Mouse (Mus musculus) left cerebral cortex, adult 2 months (tissue): ENCODE measurements around the gene Cdk14. TPM values are rescaled to one million over a fixed set of nuclear protein-coding genes. Genes with fewer than 3 reads are reported as not detected.
A peak's percentile ranks its signal among the peaks of the same experiment; 100 is the strongest.

Source experiments
- DNase-seq, 2 experiments: peaks; one replicate each; pipeline ENCODE4 v3.0.0; 2021 to 2022; ENCODE audit warnings: low spot score in 2 of 2, mixed read lengths in 1 of 2; ENCODE audit errors: extremely low spot score in 1 of 2
- H3K27ac ChIP-seq: fragments of 200-600 bp; 2 replicates; pipeline ENCODE4 v1.8.1; 2022
- H3K4me3 ChIP-seq: fragments of 200-600 bp; 2 replicates; pipeline ENCODE4 v1.8.1; 2022
- CTCF ChIP-seq: fragments of 200-600 bp; IDR thresholded peaks from 2 replicates; pipeline ENCODE4 v1.8.1; 2022; ENCODE audit warnings: antibody characterized with exemption, mild to moderate bottlenecking, moderate library complexity
- intact Hi-C: fragments of 180-260 bp; cut with DNase I; formaldehyde crosslinking; loops from one replicate; pipeline ENCODE4 v1.15.1; 2025
- total RNA-seq, 2 experiments: library from RNA; stranded (reverse); gene quantifications; 2 replicates each; pipeline ENCODE4 v1.2.3; 2021

The Cdk14 gene
- total RNA-seq, 2 experiments from 2014 or later: 199 to 207 TPM

DNA sequence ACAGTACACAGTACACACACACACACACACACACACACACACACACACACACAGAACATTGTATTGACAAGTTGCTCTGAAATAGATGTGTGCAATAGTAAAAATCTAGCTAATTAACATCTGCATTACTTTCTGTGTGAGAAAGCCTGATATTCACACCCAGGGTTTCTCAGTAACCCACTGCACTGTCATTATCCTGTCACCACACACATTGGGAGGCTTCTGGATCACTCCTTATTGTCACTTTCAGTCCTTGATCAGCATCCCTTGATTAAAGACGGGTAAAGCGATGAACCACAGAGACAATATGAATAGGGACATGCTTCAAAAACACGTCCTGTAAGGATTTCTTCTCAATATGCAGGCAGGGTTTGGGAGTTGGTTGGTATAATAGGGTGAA, 401.2 kb downstream of the Cdk14 start:
- DNase-seq: no peak
- intact Hi-C loops: no loop called here
- TF ChIP-seq CTCF: no peak
- no peak overlapping the region for H3K4me3 ChIP-seq
- H3K27ac ChIP-seq: no peak overlapping the region

DNA sequence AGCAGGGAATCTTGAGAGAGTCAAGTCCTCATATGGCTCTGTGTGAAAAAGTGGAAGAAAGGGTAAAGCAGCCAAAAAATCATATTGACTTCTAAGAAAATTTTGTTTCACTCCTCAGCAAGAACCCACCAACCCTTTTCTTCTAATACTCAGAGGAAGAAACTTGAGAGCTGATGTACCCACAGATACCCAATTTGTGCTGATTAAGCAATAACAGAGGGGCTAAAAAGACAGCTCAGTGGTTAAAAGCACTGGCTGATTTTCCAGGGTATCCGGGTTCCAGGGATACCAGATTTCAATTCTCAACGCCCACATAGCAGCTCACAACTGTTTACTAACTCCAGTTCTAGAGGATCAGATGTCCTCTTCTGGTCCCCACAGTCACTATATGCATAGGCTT, 401.9 kb downstream of the Cdk14 start:
- Histone ChIP-seq H3K4me3 (no peak overlapping the region), H3K27ac (no peak overlapping the region)
- no peak for TF ChIP-seq CTCF
- intact Hi-C loops: no loop called here
- DNase-seq: no peak

DNA sequence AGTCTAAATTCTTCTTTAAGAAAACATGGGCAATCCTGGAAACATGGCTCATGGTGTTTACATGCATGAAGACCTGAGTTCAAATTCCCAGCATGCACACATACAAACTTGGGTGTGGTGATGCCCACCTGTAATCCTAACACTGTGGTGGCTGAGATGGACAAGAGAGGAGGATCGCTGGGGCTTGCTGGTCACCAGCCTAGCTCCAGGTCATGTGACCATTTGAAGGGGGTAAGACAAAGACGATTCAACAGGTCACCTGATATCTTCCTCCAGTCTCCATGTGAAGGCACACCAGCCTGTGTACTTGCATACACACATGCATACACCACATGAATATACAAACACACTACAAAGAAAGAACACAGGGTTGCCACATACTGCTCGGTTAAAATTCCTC, 406.3 kb downstream of the Cdk14 start:
- no peak for TF ChIP-seq CTCF
- H3K27ac ChIP-seq: no peak overlapping the region
- intact Hi-C loops: no loop called here
- H3K4me3 ChIP-seq: no peak overlapping the region
- no peak for DNase-seq

DNA sequence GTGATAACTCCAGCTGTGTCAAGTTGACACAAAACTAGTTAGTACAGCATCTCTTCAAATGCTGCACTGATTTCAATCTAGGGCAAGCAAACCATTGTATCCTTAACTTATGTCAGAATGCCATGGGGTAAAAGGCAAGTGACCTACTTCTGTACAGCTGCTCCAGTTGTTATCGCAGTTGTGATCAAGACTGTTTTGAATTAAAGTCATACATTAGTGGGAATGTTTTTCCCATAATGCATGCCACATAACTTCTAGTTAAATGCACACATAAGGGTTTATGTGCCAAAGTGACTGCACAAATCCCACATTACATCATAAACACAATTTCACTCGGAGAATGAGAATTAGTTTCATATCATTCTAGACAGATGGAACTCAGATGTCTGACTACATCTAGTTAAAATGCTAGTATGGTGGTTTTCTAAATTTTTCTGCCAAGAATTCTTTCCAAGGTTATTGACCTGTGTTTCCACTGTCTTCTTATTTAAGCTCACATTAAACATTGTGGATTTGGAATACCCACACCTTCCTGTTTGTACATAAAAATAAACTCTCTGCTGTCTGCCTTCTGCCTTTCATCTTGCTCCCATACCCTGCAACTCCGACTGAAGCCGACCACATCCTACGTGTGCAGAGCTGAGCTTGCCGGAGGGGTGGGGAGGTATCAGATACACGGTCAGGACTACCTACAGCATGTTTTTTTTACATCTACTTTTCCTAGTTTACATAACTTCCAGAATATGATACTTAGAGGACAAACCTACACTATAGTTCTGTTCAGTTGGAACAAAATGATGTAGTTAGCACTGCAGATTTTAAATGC, 407.4 kb downstream of the Cdk14 start:
- Histone ChIP-seq H3K4me3 (no peak overlapping the region), H3K27ac (peak overlapping the region; percentile 57)
- DNase-seq: no peak
- intact Hi-C loops: no loop called here
- no peak for TF ChIP-seq CTCF

DNA sequence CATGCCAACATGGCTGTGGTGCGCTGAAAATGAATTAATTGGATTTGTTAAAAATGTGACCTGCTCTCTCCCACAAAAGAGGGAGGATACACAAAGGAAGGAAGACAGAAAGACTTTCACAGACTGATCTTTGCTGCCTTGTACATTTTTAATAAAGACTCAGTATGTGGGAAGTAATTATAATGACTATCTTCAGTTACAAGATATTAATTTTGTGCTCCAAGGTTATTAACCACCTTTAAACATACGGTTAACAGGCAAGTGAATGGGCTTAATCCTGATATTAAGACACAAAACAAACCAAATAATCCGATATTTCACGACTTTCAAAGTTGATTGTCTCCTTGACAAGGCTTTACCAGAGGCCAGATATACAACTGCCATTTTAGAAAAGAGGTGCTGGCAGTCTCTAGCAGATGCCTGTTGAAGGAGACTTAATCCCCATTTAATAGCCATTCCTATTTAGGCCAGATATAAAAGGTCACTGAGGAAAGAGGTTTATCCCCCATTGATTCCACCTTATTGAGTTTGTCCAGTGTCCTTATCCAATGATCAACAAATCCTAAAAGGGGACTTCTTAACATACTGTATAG, 411.9 kb downstream of the Cdk14 start:
- intact Hi-C loops: no loop called here
- no peak overlapping the region for H3K27ac ChIP-seq
- no peak for TF ChIP-seq CTCF
- no peak for DNase-seq
- H3K4me3 ChIP-seq: no peak overlapping the region

DNA sequence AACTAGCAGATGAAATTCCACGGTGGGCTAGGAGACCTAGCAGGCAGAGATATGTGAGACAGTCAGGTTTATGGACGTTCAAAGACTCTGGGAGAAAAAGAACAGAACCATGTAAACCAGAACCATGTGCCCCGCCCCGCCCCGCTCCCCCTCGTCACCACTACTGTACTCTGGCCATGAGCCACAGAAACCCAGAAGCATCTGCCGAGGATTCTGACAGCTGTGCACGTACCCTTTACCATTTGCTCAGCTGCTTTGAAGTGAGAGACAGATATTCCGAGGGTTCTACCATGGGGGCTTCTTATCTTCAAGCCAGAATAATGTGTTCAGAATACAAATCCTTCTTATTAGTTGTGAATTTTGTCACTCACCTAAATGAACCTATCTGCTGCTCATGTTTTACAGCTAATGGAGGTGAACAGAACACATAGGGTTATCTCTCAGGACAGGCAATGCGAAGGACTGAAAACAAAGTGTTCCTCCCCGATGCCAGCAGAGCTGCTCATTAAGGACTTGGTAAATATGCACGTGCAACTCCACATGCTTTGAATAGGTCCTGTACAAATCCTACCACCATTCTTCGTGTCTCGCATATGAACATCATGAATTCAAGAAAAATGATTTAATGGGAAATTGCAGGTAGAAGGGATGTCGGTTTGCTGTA, 412.5 kb downstream of the Cdk14 start:
- H3K27ac ChIP-seq: no peak overlapping the region
- H3K4me3 ChIP-seq: no peak overlapping the region
- no peak for DNase-seq
- no peak for TF ChIP-seq CTCF
- intact Hi-C loops: no loop called here

DNA sequence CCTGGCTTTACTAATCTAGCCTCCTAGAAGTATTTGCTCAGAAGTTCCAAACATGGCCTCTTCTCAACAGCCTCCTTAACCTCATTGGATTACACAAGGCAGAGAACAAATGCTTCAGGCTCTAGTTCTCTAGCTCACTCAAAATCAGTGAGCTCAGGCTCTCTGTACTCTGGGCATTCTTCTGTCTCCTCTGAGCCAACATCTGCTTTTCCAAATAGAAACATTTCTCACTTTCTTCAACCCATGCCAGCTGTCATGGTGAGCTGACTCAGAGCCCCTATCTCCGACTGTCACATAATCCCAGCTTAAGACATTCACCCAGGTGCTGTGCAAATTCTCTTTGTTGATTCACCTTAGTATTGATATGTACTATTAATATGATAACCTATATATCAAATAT, 414.5 kb downstream of the Cdk14 start:
- Histone ChIP-seq H3K27ac (peak overlapping the region; percentile 3; the same call in 1 of the 2 replicates), H3K4me3 (no peak overlapping the region)
- intact Hi-C loops: no loop called here
- DNase-seq: no peak
- TF ChIP-seq CTCF: no peak

DNA sequence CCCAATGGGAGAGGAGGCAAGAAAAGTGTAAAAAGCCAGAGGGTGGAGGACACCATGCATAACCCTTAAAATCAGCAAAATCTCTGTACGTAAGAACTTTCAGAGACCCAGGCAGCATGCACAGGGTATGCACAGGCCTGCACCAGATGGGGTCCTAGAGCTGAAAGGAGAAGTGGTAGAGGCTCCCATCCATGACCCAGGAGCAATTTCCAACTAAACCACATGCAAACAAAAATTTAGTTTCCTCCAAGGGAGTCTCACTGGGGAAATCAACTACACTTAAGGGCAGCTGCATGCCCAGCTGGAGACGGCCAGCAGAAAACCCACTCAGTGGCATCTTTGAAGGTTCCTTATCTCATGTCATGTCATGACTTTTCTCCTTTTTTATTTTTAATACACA, 415.4 kb downstream of the Cdk14 start:
- no peak overlapping the region for H3K4me3 ChIP-seq
- intact Hi-C loops: no loop called here
- no peak for TF ChIP-seq CTCF
- DNase-seq: no peak
- no peak overlapping the region for H3K27ac ChIP-seq

DNA sequence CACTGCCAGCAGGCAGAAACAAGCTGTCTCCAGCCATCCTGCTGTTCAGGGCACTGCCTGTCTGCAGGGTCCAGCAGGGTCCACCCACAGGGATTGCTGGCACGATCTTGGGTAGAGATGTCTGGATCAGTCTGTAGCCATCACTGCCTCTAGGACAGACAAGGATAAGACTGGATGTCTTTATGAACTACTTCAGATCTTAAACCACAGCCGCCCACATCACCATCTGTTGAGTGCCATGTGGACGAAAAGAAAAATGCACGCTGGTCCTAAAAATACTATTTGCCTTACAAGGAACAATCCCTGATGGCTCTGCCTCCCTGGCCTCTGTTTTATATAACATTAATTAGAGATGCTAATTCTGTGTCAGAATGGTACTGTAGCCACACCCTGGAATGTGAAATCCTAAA, 426.9 kb downstream of the Cdk14 start:
- H3K4me3 ChIP-seq: no peak overlapping the region
- peak overlapping the region; percentile 89 for H3K27ac ChIP-seq
- no peak; the same call in 1 of the 2 replicates for TF ChIP-seq CTCF
- intact Hi-C loops: loop anchor here (2.0 to 5.0 kb wide), 3 partner anchors 99 to 274 kb away; no protein-coding TSS in a partner anchor
- DNase-seq: peak; percentile 79 to 84

DNA sequence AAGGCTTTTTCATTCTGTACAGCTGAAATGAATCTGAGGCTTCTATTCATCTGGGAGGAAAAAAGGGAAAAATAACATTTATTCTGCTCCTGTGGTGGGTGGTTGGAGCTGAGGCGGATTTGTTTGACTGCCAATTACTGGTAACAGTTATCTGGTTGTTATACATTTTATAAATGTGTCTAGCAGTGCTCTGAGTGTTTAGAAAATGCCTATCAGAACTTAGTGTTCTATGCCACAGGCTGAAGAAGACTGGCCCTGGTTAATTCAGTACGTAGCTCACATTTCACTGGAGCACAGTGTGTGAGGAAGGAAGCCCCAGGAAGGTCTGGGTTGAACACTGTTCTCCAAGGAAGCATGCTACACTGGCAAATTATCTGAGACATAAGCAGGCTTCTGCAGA, 429.1 kb downstream of the Cdk14 start:
- Histone ChIP-seq H3K27ac (peak overlapping the region; percentile 89), H3K4me3 (no peak overlapping the region)
- intact Hi-C loops: loop anchor here (5.0 kb wide), 1 partner anchor 101 kb away; no protein-coding TSS in a partner anchor
- DNase-seq: no peak
- no peak for TF ChIP-seq CTCF

DNA sequence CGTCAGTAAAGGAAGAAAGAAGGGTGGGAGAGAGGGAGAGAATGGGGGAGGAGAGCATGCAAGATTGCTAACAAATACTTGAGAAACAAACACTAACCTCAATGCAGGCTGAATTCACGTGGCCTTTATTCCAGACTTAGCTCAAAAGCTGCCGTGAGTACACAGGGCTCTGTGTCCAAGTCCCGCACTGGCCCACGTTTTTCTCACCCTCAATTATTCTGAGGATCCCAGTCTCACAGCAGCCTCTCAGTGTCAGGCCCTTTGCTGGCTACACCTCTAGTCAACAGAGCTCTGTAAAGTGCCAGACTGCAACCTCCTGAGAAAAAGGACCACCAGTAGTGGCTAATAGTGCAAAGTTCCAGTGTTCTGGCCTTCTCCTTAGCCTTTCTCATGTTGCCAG, 429.9 kb downstream of the Cdk14 start:
- intact Hi-C loops: loop anchor here (5.0 kb wide), 1 partner anchor 102 kb away; no protein-coding TSS in a partner anchor
- TF ChIP-seq CTCF: no peak
- Histone ChIP-seq H3K27ac (peak overlapping the region; percentile 89), H3K4me3 (no peak overlapping the region)
- no peak for DNase-seq

DNA sequence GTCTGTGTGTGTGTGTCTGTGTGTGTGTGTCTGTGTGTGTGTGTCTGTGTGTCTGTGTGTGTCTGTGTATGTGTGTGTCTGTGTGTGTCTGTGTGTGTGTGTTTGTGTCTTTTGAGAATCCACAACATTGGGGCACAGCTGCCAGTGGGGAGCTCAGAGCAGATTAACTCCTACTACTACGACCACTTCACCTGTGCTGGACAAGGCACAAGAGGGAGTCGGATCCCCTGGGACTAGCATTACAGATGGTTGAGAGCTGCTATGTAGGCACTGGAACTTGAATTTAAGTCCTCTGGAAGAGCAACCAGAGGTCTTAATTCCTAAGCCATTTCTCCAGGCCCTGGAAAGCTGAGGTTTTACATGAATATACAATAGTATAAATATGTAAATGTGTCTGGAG, 433.9 kb downstream of the Cdk14 start:
- intact Hi-C loops: no loop called here

More for the DNA sequence above, 433.9 kb downstream of the Cdk14 start:
- no peak overlapping the region for H3K4me3 ChIP-seq
- H3K27ac ChIP-seq: no peak overlapping the region
- TF ChIP-seq CTCF: no peak
- no peak for DNase-seq
